Mouse (Mus musculus) MEL-GATA-1-ER (cell line): ENCODE results near the gene Tmem41a.

ENCODE experiments used
- DNase-seq: peaks from one replicate; pipeline ENCODE4 v3.0.0-alpha.2; 2012; ENCODE audit warnings: low read depth; ENCODE audit errors: extremely low read depth

Tmem41a gene

GRCm38 (mm10) chr16:21904636-21905035, 42.7 kb downstream of the Tmem41a start:
- DNase-seq: no peak

- no peak for DNase-seq
Observed at GRCm38 (mm10) chr16:21901286-21901685, 46.1 kb downstream of the Tmem41a start.

- DNase-seq: no peak
Observed at GRCm38 (mm10) chr16:21893890-21894289, 53.5 kb downstream of the Tmem41a start.

- no peak for DNase-seq
Observed at GRCm38 (mm10) chr16:21887601-21888000, 59.8 kb downstream of the Tmem41a start.
